Mouse (Mus musculus) right cerebral cortex, postnatal 4 days (tissue): ENCODE measurements around the gene Klc2.

Source experiments
- DNase-seq: peaks from one replicate; pipeline ENCODE4 v3.0.0-alpha.2; 2022

Klc2 gene

GRCm38 (mm10) chr19:5071545-5072369 is 46.6 kb downstream of the Klc2 start:
- DNase-seq: no peak

GRCm38 (mm10) chr19:5071077-5071476 is 47.3 kb downstream of the Klc2 start:
- DNase-seq: no peak

GRCm38 (mm10) chr19:5069978-5070377 is 48.4 kb downstream of the Klc2 start:
- DNase-seq: no peak

- no peak for DNase-seq
These were observed 48.9 kb downstream of the Klc2 start for GRCm38 (mm10) chr19:5069486-5069885.

GRCm38 (mm10) chr19:5068570-5069234 is 49.7 kb downstream of the Klc2 start:
- DNase-seq: no peak

- DNase-seq: peak; percentile 58
These were observed 50.3 kb downstream of the Klc2 start, which contains the start of gene Cd248 for GRCm38 (mm10) chr19:5067867-5068569. Gene Cd248, plus strand, starts transcription at chr19:5068078.

- no peak for DNase-seq
These were observed 51.1 kb downstream of the Klc2 start for GRCm38 (mm10) chr19:5067040-5067799.

GRCm38 (mm10) chr19:5065104-5065503 is 53.3 kb downstream of the Klc2 start:
- DNase-seq: no peak

GRCm38 (mm10) chr19:5062446-5062845 is 55.9 kb downstream of the Klc2 start:
- DNase-seq: no peak

- no peak for DNase-seq
These were observed 56.3 kb downstream of the Klc2 start for GRCm38 (mm10) chr19:5062041-5062440.

- DNase-seq: no peak
These were observed 57.7 kb downstream of the Klc2 start for GRCm38 (mm10) chr19:5060365-5061330.

- no peak for DNase-seq
These were observed 59.3 kb downstream of the Klc2 start for GRCm38 (mm10) chr19:5058801-5059771.

GRCm38 (mm10) chr19:5057876-5058775 is 60.2 kb downstream of the Klc2 start:
- DNase-seq: no peak
